Mouse (Mus musculus) olfactory bulb, adult 2 months (tissue): ENCODE measurements around the gene Dhodh. TPM values are rescaled to one million over a fixed set of nuclear protein-coding genes. Genes with fewer than 3 reads are reported as not detected.

Source experiments
- H3K27ac ChIP-seq: fragments of 200-500 bp; 2 replicates; pipeline ENCODE4 v1.5.1; 2012; ENCODE audit warnings: low read depth, low read length; ENCODE audit not compliant: insufficient read depth
- H3K4me1 ChIP-seq: fragments of 200-500 bp; 2 replicates; pipeline ENCODE4 v1.6.1; 2012; ENCODE audit warnings: low read length; ENCODE audit not compliant: control insufficient read depth, insufficient read depth
- H3K4me3 ChIP-seq: fragments of 200-500 bp; 2 replicates; pipeline ENCODE4 v1.5.1; 2012; ENCODE audit warnings: mild to moderate bottlenecking, low read depth, low read length, moderate library complexity; ENCODE audit not compliant: insufficient read depth
- CTCF ChIP-seq: fragments of 200-500 bp; IDR thresholded peaks from 2 replicates; pipeline ENCODE4 v1.5.1; 2012; ENCODE audit warnings: low read depth, mild to moderate bottlenecking, low read length, moderate library complexity; ENCODE audit not compliant: insufficient read depth
- POLR2A ChIP-seq: fragments of 200-500 bp; IDR thresholded peaks from 2 replicates; pipeline ENCODE4 v1.6.1; 2012; ENCODE audit warnings: mild to moderate bottlenecking, low read depth, low read length, moderate library complexity; ENCODE audit not compliant: insufficient read depth
- WGBS: fragments of 180-500 bp; shearing (Covaris S2); methylation state at CpG from one replicate; pipeline ENCODE4 v1.1.7; 2018; 5-methylcytosine and 5-hydroxymethylcytosine counted together
- polyA plus RNA-seq: library from polyadenylated mRNA; stranded (reverse); fragments of >200 nt; gene quantifications from 2 replicates; pipeline ENCODE4 v1.2.4, GENCODE M21; 2012; ENCODE audit warnings: low replicate concordance; ENCODE audit not compliant: missing spikeins, insufficient read depth, insufficient read length

Dhodh gene
- polyA plus RNA-seq, 1 experiment, result not detected

DNA sequence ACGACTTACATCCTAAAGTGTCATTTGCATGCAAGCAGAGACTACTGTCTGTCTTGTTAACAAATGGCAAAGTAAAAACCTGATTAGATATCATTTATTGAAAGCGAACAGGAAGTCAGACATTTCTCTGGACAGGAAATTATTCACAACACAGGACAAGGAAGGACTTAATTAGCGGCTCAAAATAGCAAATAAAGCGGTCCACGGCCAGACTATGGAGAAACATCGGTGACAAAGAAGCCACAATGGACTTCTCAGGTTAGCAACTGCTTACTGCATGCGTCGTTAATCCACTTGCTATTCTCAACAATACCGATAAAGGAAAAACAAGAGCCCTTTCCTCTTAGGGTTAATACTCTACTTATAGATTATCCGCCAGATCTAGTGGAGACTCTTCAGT lies 43.7 kb downstream of the Dhodh start:
- TF ChIP-seq POLR2A (no peak), CTCF (no peak)
- peaks cover 4% of the 10 kb centered on the region; the same call in 1 of the 2 replicates for H3K4me1 ChIP-seq
- H3K4me3 ChIP-seq, result peak overlapping the region; percentile 93
- WGBS, result 3% methylated on average over 10 of the region's 10 CpGs
- H3K27ac ChIP-seq, result no peak overlapping the region; the same call in 1 of the 2 replicates

DNA sequence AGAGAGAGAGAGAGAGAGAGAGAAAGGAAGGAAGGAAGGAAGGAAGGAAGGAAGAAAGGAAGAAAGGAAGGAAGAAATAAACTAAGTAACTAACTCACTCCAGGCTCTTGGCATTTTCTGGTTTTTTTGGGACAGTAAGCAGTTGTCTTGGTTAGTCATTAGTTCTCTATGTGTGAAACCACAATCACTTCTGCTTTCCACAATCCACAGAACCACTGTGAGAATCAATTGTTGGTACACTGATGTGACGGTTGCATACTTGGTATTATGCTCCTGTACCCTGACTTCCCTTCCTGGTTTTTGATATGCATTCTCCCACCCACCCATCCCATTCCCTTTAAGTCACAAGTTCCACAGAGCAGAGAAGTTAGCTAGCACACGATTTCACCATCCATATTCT lies 44.6 kb downstream of the Dhodh start:
- TF ChIP-seq CTCF (no peak), POLR2A (no peak)
- Histone ChIP-seq H3K27ac (no peak overlapping the region), H3K4me3 (no peak overlapping the region), H3K4me1 (peaks cover 4% of the 10 kb centered on the region; the same call in 1 of the 2 replicates)
- WGBS, result 68% methylated on average over 2 of the region's 2 CpGs

DNA sequence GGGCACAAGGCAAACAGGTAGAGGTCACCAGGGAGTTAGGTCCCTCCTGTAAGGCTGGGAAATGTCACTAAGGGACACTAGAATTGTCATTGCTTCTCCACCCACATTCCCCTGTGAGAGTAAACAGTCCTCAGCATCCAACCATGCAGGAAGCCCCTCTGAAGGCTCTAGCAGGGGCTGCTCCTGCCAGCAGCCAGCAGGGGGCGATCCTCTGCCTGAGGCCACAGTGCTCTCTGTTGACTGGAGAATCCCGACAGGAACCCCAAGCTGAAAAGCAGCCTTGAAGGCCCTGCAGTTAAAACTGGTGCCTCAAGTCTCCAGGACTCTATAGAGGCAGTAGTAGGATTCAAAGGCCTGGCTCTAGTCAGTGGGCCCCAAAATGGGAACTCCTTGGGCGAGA lies 56.8 kb downstream of the Dhodh start:
- TF ChIP-seq CTCF, result 0 out of 2 replicates have a peak, but pooled peaks have one; percentile 41
- TF ChIP-seq POLR2A, result no peak
- Histone ChIP-seq H3K4me1 (no peaks in the 10 kb centered on the region), H3K4me3 (no peak overlapping the region), H3K27ac (no peak overlapping the region)
- 41% methylated on average over 3 of the region's 3 CpGs for WGBS

DNA sequence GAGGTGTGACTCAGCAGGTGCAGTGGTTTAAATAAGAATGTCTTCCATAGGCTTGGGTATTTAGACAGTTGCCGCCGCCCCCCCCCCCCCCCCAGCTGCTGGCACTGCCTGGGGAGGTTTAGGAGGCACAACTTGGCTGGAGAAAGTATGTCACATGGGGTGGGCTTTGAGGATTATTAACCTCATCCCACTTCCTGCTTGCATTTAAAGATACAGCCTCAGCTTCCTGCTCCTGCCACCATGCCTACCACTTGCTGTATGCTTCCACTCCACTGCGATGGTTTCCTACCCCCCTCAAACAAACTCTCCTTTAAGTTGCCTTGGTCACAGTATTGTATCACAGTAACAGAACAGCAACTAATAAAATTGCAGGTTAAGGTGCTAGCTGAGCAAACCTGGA lies 64.4 kb downstream of the Dhodh start:
- TF ChIP-seq CTCF (no peak), POLR2A (no peak)
- no peak overlapping the region for H3K4me3 ChIP-seq
- H3K27ac ChIP-seq, result no peak overlapping the region
- no peaks in the 10 kb centered on the region for H3K4me1 ChIP-seq
- 40% methylated on average over 3 of the region's 3 CpGs for WGBS

DNA sequence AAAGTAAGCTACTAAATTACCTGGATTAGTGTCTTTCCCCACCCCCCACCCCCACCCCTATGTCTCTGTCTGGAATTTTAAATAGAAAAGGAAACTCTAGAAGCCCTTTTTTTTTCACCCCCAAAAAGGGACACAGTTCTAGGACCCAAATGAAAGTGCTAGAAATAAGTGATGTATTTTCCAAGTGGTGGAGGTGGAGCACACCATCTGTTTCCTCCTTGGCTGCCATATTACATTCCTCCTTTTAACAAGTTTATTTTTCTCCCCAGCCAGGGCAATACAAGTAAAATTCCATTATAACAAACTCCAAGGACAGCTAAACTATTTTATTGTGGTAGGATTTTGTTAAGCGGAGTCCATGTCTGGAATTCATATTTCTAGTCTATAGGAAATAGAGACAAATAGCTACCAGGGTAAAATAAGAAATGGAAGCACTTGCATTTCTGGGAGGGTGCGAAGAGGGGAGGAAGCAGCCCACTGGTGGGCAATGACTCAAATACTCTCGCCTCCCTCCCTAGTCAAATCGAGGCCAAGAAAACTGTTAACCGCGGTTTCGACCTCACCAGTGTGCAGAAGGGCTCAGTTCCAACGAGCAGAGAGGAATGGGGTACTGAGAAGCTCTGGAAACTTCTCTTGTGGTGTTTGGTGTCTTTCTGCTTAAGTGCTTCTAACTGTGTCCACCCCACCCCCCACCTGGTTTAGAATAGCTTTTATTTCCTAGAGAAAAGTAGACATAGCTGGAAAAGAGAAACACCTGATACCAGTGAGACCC lies 65.5 kb downstream of the Dhodh start:
- Histone ChIP-seq H3K27ac (no peak overlapping the region), H3K4me3 (no peak overlapping the region), H3K4me1 (no peaks in the 10 kb centered on the region)
- TF ChIP-seq POLR2A, result no peak
- TF ChIP-seq CTCF, result no peak
- WGBS, result 68% methylated on average over 8 of the region's 8 CpGs

DNA sequence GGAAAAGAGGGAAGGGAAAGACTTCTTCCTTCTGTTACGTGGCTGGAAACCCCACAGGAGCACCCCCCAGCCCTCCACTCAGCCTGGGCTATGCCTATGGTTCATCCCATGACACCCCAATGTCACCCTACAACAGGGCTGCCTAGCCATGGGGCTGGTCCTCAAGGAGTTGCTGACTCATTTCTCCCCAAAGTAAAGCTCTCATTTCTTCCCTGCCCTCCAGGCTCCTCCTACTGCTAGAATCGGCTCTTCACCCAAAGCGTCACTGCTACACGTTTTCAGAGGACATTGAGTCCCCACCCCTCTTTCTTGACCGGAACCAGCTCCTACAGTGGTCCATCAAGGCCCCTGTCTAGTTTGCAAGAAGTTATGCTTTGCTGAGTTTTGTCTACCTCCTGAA lies 66.3 kb downstream of the Dhodh start:
- WGBS, result 76% methylated on average over 5 of the region's 5 CpGs
- Histone ChIP-seq H3K27ac (no peak overlapping the region), H3K4me3 (no peak overlapping the region), H3K4me1 (no peaks in the 10 kb centered on the region)
- no peak for TF ChIP-seq POLR2A
- no peak for TF ChIP-seq CTCF

Other genes starting within 250 kb of the Dhodh start
- gene Pmfbp1, start 114.6 kb downstream of the Dhodh start, polyA plus RNA-seq, result not detected in 2 replicates
- 90.7 TPM in 1 of 2 replicates, not detected in the other for gene Dhx38, start 42.8 kb downstream of the Dhodh start, polyA plus RNA-seq
- not detected in 2 replicates for gene Txnl4b, start 42.8 kb downstream of the Dhodh start, polyA plus RNA-seq
- not detected in 2 replicates for gene Hp, start 29.5 kb downstream of the Dhodh start, polyA plus RNA-seq
- gene Pkd1l3, start 5.8 kb upstream of the Dhodh start, polyA plus RNA-seq, result not detected in 2 replicates
- 88.0 TPM in 1 of 2 replicates, not detected in the other for gene Ist1, start 84.6 kb upstream of the Dhodh start, polyA plus RNA-seq
- gene Zfp821, start 96.9 kb upstream of the Dhodh start, polyA plus RNA-seq, result not detected in 2 replicates
- gene Atxn1l, start 129.1 kb upstream of the Dhodh start, polyA plus RNA-seq, result not detected in 2 replicates
- gene Ap1g1, start 169.9 kb upstream of the Dhodh start, polyA plus RNA-seq, result not detected in 2 replicates